Mouse (Mus musculus) frontal cortex, adult 2 months (tissue): ENCODE data around the gene Syt7. TPM values are rescaled to one million over a fixed set of nuclear protein-coding genes. Genes with fewer than 3 reads are reported as not detected.

Source experiments
- DNase-seq, 2 experiments: peaks; one replicate each; pipeline ENCODE4 v3.0.0; 2022; ENCODE audit warnings: low spot score in 1 of 2; ENCODE audit errors: extremely low spot score in 1 of 2
- polyA plus RNA-seq: library from polyadenylated mRNA; depleted of rRNA; stranded (reverse); fragments of >200 nt; gene quantifications from 2 replicates; pipeline ENCODE4 v1.2.3, GENCODE M21; 2012

Gene Syt7
- polyA plus RNA-seq, 1 experiment, result 212 TPM

GRCm38 (mm10) chr19:10454718-10455436, 66.0 kb downstream of the Syt7 start:
- no peak for DNase-seq

GRCm38 (mm10) chr19:10455437-10455806, 66.5 kb downstream of the Syt7 start:
- no peak for DNase-seq

GRCm38 (mm10) chr19:10456752-10457483, 68.0 kb downstream of the Syt7 start, which contains the start of gene Lrrc10b:
Gene Lrrc10b, minus strand, starts transcription at chr19:10457473.
- peak in 1 of 2 experiments; percentile 67 for DNase-seq

GRCm38 (mm10) chr19:10457484-10457800, 68.6 kb downstream of the Syt7 start:
- DNase-seq, result no peak

GRCm38 (mm10) chr19:10458096-10458495, 69.2 kb downstream of the Syt7 start:
- DNase-seq, result peak in 1 of 2 experiments; percentile 76

- peak in 1 of 2 experiments; percentile 52 for DNase-seq
Measured at GRCm38 (mm10) chr19:10459907-10460306, 71.0 kb downstream of the Syt7 start.

- DNase-seq, result no peak
Measured at GRCm38 (mm10) chr19:10461584-10461983, 72.7 kb downstream of the Syt7 start.

- DNase-seq, result no peak
Measured at GRCm38 (mm10) chr19:10464427-10464826, 75.5 kb downstream of the Syt7 start.

- peak in 1 of 2 experiments; percentile 46 for DNase-seq
Measured at GRCm38 (mm10) chr19:10469171-10469658, 80.3 kb downstream of the Syt7 start.

GRCm38 (mm10) chr19:10472958-10473357, 84.1 kb downstream of the Syt7 start:
- DNase-seq, result peak in 1 of 2 experiments; percentile 50

- DNase-seq, result no peak
Measured at GRCm38 (mm10) chr19:10473779-10474178, 84.9 kb downstream of the Syt7 start.

GRCm38 (mm10) chr19:10479541-10479940, 90.7 kb downstream of the Syt7 start:
- DNase-seq, result no peak

- no peak for DNase-seq
Measured at GRCm38 (mm10) chr19:10482703-10483102, 93.8 kb downstream of the Syt7 start, which contains the start of gene Ppp1r32. Gene Ppp1r32, minus strand, starts transcription at chr19:10482928.

- peak in 1 of 2 experiments; percentile 81 for DNase-seq
Measured at GRCm38 (mm10) chr19:10486264-10486738, 97.4 kb downstream of the Syt7 start.

GRCm38 (mm10) chr19:10495670-10496069, 106.8 kb downstream of the Syt7 start:
- DNase-seq, result no peak

- no peak for DNase-seq
Measured at GRCm38 (mm10) chr19:10496976-10497375, 108.1 kb downstream of the Syt7 start.

- peak in 1 of 2 experiments; percentile 44 for DNase-seq
Measured at GRCm38 (mm10) chr19:10497512-10498160, 108.7 kb downstream of the Syt7 start.

- DNase-seq, result no peak
Measured at GRCm38 (mm10) chr19:10500581-10500980, 111.7 kb downstream of the Syt7 start.

- DNase-seq, result peak in 1 of 2 experiments; percentile 62
Measured at GRCm38 (mm10) chr19:10502571-10502970, 113.7 kb downstream of the Syt7 start.
